Mouse (Mus musculus) intestine, postnatal 0 days (tissue): ENCODE measurements at regions not wholly inside any gene's neighbourhood (a gene's known extent, or its start where the extent isn't known, plus 50 kb on each side); places are given as distances from the start of the nearest gene placed in this dataset.

Experiments
- ATAC-seq: fragments of 200-750 bp; cut with Nextera tagmentation; 2 replicates; pipeline ENCODE4 v1.8.0; 2017; ENCODE audit warnings: mild to moderate bottlenecking, moderate TSS enrichment, moderate library complexity
- H3K27ac ChIP-seq: fragments of 300-500 bp; sonication (generic); 2 replicates; pipeline ENCODE4 v1.5.1; 2014; ENCODE audit warnings: mild to moderate bottlenecking, low read depth, low read length, moderate library complexity
- H3K27me3 ChIP-seq: fragments of 300-500 bp; sonication (generic); replicated peaks from 2 replicates; pipeline ENCODE4 v1.6.1; 2014; ENCODE audit warnings: low read length, mixed read lengths; ENCODE audit not compliant: control insufficient read depth, insufficient read depth
- H3K36me3 ChIP-seq: fragments of 300-500 bp; sonication (generic); 2 replicates; pipeline ENCODE4 v1.6.1; 2014; ENCODE audit warnings: mild to moderate bottlenecking, moderate library complexity; ENCODE audit not compliant: control insufficient read depth, insufficient read depth
- H3K4me1 ChIP-seq: fragments of 300-500 bp; sonication (generic); replicated peaks from 2 replicates; pipeline ENCODE4 v1.6.1; 2014; ENCODE audit warnings: antibody characterized with exemption, low read length, mixed read lengths; ENCODE audit not compliant: control insufficient read depth, insufficient read depth
- H3K4me2 ChIP-seq: fragments of 300-500 bp; sonication (generic); replicated peaks from 2 replicates; pipeline ENCODE4 v1.6.1; 2014; ENCODE audit warnings: low read depth, mild to moderate bottlenecking, moderate library complexity
- H3K4me3 ChIP-seq: fragments of 300-500 bp; sonication (generic); 2 replicates; pipeline ENCODE4 v1.5.1; 2014; ENCODE audit warnings: low read depth, low read length
- H3K9ac ChIP-seq: fragments of 300-500 bp; sonication (generic); 2 replicates; pipeline ENCODE4 v1.6.1; 2014; ENCODE audit warnings: mild to moderate bottlenecking, low read depth, low read length
- H3K9me3 ChIP-seq: fragments of 300-500 bp; sonication (generic); 2 replicates; pipeline ENCODE4 v1.6.1; 2016; ENCODE audit warnings: mixed run types; ENCODE audit not compliant: control insufficient read depth
- CTCF ChIP-seq: sonication (generic); IDR thresholded peaks from 2 replicates; pipeline ENCODE4 v1.5.1; 2016; ENCODE audit warnings: low read depth, mild to moderate bottlenecking, control low read depth, antibody characterized with exemption, moderate library complexity
- WGBS: fragments of 180-500 bp; shearing (Covaris S2); extraction: QIAGEN DNeasy Blood & Tissue Kit; methylation state at CpG from one replicate; pipeline ENCODE4 v1.1.7; 2014; 5-methylcytosine and 5-hydroxymethylcytosine counted together

DNA sequence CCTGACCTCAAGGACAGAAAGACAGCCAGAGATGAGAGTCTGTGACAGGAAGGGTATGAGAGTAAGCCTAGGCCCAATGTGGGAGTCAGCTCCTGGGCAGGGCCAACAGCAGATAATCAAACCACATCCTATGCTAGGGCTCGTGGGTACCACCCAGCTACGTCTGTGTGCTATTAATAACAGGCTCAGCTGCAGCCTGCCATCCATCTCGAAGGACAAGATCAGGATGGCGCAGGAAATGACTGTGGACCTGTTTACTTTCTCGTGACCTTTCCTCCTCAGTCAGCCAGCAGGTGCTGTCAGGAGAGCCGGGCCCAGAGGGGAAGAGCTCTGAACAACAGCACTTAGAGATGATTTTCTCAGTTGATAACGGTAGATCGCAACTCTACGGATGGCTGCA is 169.1 kb downstream of the Plk2 start:
- Histone ChIP-seq H3K9me3 (no peaks in the 10 kb centered on the region), H3K27ac (no peak overlapping the region), H3K36me3 (no peaks in the 10 kb centered on the region), H3K9ac (no peak overlapping the region), H3K4me3 (no peak overlapping the region), H3K27me3 (no peaks in the 10 kb centered on the region), H3K4me2 (no peak overlapping the region), H3K4me1 (no peaks in the 10 kb centered on the region)
- 21% methylated on average over 9 of the region's 9 CpGs for WGBS
- ATAC-seq, result no peak
- no peak for TF ChIP-seq CTCF

DNA sequence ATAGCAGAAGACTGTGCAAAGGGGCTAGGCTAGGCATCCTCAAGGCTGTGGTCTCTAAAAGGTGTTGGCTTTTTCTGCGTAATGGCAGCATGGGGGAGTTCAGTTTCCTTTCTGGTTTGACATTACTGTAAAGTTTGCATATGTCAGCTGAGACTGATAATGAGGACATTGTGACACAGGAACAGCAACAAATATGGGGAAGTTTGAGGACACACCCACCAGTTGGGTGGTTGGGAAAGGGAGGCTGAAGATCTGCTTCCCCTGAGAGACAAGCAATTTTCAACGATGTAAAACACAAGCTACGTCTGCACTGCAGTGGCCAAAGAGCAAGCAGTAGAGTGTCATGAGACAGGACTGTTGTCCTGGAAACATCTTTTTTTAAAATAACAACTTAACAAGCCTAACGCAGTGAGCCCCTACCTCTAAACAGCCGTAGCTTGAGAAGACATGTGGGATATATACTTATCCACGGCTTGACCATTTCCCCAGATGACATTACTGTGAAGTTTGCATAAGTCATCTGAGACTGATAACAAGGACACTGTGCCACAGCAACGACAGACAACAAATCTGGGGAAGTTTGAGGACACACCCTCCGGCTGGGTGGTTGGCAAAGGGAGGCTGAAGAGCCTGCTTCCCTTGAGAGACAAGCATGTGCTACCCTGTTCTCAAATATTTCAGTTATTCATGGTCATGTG is 173.8 kb downstream of the Plk2 start:
- no peak overlapping the region for H3K4me3 ChIP-seq
- H3K36me3 ChIP-seq, result no peaks in the 10 kb centered on the region
- TF ChIP-seq CTCF, result no peak
- no peaks in the 10 kb centered on the region for H3K9me3 ChIP-seq
- no peaks in the 10 kb centered on the region for H3K27me3 ChIP-seq
- H3K4me2 ChIP-seq, result no peak overlapping the region
- no peak overlapping the region for H3K9ac ChIP-seq
- ATAC-seq, result no peak
- WGBS, result 70% methylated on average over 8 of the region's 8 CpGs
- H3K27ac ChIP-seq, result no peak overlapping the region
- H3K4me1 ChIP-seq, result no peaks in the 10 kb centered on the region

- H3K27ac ChIP-seq, result no peak overlapping the region
- H3K27me3 ChIP-seq, result no peaks in the 10 kb centered on the region
- H3K4me2 ChIP-seq, result no peak overlapping the region
- WGBS, result 88% methylated on average over 2 of the region's 2 CpGs
- no peak overlapping the region for H3K9ac ChIP-seq
- no peak overlapping the region for H3K4me3 ChIP-seq
- no peaks in the 10 kb centered on the region for H3K4me1 ChIP-seq
- H3K9me3 ChIP-seq, result no peaks in the 10 kb centered on the region
- no peak for TF ChIP-seq CTCF
- H3K36me3 ChIP-seq, result no peaks in the 10 kb centered on the region
- no peak for ATAC-seq
These were observed 174.3 kb downstream of the Plk2 start for GRCm38 (mm10) chr13:110569180-110569512.

DNA sequence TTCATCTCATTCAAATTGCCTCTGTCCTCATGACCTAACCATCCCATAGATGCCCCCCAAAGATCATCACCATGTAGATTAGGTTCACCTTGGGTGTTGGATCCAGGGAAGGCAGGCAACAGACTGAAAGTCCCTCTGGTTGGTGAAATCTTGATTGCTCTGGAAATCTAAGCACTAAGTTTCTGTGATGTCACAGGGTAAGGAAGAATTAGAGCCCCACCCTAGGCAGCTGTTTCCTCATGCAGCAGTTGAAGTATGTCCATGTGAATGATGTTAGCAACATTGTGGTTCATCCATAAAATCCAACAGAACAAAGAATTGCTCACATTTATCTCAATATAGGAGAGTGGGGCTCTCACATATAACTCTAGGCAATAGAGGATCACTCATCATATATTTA is 175.5 kb downstream of the Plk2 start:
- Histone ChIP-seq H3K27ac (no peak overlapping the region), H3K36me3 (no peaks in the 10 kb centered on the region), H3K4me2 (no peak overlapping the region), H3K9me3 (no peaks in the 10 kb centered on the region), H3K27me3 (no peaks in the 10 kb centered on the region), H3K9ac (no peak overlapping the region), H3K4me3 (no peak overlapping the region), H3K4me1 (no peaks in the 10 kb centered on the region)
- TF ChIP-seq CTCF, result no peak
- ATAC-seq, result no peak

DNA sequence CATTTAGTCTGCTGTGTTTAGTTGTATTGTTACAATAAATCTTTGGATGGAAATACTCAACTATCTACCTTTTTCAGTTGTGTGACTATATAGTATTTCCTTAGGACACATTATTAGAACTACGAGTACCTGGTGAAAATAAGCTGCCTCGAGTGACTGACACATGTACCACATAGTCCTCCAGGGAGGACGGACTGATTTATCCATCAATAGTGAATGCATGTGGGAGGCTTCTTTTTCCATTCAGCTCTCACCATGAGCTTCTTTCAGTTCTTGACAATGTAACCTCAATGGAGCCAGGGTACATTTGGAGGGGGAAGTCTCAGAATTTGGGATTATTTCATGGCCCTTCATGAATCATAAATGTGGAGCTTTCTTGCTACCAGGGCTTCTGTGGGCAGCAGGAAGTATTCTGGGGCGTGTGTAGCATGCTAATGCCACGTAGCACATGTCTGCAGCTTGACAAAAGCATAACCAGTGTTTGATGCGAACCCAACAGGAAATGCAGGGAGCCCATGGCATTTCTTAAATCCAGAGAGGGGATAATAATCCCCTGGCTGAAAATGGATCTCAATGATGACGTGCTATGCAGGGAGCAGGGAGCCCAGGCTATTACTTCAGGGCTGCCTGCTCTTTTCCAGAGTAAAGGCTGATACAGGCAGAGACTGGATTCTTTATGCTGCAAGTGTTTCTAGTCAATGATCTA is 178.7 kb downstream of the Plk2 start:
- Histone ChIP-seq H3K9ac (no peak overlapping the region), H3K4me2 (no peak overlapping the region), H3K4me1 (no peaks in the 10 kb centered on the region), H3K4me3 (no peak overlapping the region), H3K9me3 (no peaks in the 10 kb centered on the region), H3K36me3 (no peaks in the 10 kb centered on the region), H3K27ac (no peak overlapping the region), H3K27me3 (no peaks in the 10 kb centered on the region)
- TF ChIP-seq CTCF, result no peak
- no peak for ATAC-seq
- WGBS, result 81% methylated on average over 7 of the region's 7 CpGs

GRCm38 (mm10) chr13:110574764-110575471 is 180.1 kb downstream of the Plk2 start:
- H3K4me1 ChIP-seq, result no peaks in the 10 kb centered on the region
- H3K4me2 ChIP-seq, result no peak overlapping the region
- no peak for ATAC-seq
- TF ChIP-seq CTCF, result no peak
- H3K4me3 ChIP-seq, result no peak overlapping the region
- H3K27ac ChIP-seq, result no peak overlapping the region
- no peaks in the 10 kb centered on the region for H3K36me3 ChIP-seq
- whole genome bisulfite sequencing, result 74% methylated on average over 6 of the region's 6 CpGs
- H3K9me3 ChIP-seq, result no peaks in the 10 kb centered on the region
- H3K27me3 ChIP-seq, result no peaks in the 10 kb centered on the region
- H3K9ac ChIP-seq, result no peak overlapping the region
